Mouse (Mus musculus): Measurements from ENCODE around the gene Pwwp2b.

Pwwp2b gene

GRCm38 (mm10) chr7:139247881-139248614 lies at the start of gene Pwwp2b:
TSS of gene Pwwp2b (plus strand) at chr7:139248482.
- DNase-seq = peak; percentile 75

DNA sequence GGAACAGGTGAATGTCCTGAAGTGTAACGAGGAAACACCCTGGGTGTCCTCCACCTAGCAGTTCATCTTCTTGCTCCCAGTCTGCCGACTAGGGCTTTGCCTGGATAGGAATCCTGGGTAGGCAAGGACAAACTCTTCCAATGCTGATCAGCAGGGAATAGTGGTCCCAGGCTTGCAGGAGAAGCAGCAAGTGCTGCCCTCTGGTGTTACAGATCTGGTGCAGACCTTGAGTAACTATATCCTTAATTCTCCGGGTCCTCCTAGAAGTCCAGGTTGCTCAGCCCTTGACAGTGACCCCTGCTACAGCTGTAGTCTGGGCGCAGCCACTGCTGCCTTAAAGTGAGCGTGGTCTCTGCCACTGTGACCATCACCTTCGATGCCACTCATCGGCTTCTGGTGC lies 48.2 kb upstream of the Pwwp2b start:
- DNase-seq = peak; percentile 69

DNA sequence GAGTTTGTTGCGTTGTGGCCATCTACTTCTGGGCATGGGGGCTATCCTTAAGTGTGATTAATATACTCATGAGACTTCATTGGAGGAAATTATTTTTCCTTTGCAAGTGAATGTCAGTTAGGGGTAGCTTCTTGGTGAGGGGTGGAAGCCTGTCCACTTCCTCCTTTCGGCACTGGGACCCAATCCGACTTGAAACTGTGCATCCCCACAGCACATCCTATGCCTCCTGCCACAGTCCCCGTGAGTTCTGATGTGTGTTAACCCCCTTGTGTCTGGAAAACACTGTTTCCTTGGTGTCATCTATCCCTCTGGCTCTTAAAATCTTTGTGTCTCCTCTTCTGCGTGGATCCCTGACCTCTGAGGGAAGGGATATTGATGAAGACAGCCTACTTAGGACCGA lies 47.1 kb upstream of the Pwwp2b start:
- DNase-seq = no peak

DNA sequence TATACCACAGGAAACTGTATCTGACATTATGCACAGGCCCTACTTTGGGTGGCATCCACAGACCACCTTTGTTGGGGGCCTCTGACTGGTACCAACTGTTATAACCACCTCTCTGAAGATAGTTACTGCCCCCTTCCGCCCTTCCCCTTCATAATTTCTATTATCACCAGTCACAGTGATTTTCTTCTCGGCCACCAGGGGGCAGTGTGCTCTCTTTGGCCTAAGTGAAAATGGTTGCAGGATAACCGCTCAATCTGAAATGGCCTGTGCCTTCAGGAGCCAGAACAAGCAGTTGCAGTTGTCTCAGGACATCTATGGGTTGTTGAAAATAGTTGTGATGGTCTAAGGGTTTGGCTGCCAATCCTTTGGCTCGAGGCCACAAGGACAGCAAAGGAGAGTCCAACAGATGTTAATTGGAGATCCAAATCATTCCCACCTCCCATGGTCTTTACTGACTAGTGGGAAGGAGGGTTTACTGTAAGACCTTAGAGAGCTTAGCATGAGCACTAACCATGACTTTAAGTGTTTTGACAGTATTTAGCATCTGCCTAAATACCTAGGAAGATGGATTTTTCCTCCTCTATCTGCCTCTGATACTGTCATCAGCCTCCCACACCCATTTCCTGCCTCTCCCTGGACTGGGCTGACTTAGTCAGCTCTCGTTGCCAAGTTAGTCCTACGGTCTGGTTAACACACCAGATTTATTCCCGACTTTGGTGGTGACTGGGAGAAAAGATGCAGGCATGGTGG lies 40.1 kb upstream of the Pwwp2b start:
- peak; percentile 49 for DNase-seq

DNA sequence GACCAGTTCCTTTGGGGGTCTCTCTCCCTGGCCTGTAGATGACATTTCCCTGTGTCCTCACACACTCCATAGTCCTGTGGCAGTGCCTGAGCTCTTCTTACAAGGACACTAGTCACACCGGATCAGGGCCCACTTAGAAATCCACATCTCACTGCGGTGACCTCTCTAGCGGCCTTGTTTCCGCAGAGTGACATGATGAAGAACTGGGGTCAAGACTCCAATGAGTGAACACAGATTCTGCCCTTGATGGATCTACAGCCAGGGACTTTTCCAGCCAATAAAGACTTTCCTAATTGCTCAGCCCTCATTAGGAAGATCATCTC lies 39.5 kb upstream of the Pwwp2b start:
- DNase-seq = no peak

DNA sequence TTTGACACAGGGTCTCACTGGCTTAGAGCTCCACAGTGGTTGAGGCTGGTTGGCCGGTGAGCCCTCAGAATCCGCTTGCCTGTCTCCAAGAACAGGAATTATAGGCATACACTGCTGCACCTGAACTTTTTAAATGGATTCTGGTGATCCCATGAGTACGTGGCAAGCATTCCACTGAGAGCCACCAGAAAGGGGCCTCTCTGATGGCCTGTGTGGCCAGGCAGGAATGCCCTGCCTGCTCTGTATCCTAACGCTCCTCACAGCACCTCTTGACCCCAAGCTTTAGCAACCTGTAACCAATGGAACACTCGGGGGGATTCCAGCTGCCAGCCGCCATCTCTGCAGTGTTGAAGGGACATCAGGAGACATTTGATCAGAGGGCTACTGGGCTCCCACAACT lies 36.5 kb upstream of the Pwwp2b start:
- DNase-seq = no peak

DNA sequence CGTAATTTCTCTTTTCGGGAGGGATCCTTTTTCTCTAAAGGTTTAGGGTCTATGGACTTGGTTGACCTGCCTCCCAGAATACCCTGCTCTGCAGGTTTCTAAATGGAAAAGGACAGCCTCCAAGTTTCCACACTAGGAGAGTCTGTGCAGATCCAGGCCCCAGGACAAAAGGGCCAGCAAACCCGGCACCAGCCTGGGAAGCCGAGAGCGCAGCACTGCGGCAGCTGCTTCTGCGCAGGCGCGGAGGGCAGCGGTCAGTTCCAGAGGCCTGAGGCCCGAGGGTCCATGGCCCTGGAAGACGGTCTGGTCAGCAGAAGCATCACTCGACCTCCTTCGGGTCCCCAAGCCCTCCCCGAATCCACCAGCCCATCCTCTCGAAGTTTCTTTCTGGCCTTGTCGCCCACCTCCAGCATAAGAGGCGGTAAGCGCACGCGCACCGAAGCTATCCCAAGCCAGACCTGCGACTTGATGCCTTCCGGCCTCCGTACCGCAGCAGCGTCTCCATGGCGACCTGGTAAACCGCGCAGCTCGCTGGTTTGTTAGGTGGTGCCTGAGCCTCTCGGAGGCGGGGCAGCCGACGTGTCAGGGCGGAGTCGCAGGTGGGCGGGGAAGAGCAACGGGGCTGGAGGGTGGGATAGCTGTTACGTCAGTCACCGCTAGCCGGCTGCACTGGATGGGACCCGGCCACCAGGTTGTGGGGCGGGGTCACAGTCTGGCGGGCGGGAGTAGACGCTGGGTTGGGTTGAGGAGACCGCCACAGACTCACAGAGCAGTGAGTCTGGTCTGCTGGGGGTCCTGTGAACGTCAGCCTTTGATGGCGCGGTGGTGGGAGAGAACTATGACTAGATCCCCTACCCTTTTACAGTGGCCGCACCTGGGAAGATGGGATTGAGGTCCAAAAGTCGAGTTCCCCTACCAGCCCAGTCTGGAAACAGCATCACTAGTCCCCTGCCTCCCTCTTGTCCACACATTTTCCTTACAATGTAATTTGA lies 35.2 kb upstream of the Pwwp2b start, which contains the start of the genes Lrrc27 and Stk32c:
Gene Lrrc27, plus strand, starts transcription at position 235 of the 992 bp plus-strand sequence.
Gene Stk32c, minus strand, starts transcription at position 554 of the 992 bp plus-strand sequence.
- peak; percentile 97 for DNase-seq

- DNase-seq = no peak
Observed at GRCm38 (mm10) chr7:139213751-139214150, 34.5 kb upstream of the Pwwp2b start.

DNA sequence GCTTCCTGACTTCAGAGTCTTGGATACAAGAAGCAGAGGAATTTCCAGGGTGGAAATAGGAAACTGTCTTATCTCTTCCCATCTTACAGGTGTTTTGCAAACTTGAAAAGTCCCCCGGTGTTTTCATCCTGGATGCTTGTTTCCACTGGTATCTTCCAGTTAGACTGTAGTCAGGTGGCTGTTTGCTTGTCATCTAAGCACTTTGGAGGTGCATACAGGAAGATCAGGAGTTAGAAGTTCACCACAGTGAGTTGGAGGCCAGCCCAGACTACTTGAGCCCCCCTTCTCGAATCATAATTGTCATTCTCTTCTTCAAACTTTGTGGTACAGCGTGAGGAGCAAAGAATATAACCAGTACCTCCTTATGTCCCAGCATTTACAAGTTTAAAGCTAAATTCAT lies 34.1 kb upstream of the Pwwp2b start:
- no peak for DNase-seq

DNA sequence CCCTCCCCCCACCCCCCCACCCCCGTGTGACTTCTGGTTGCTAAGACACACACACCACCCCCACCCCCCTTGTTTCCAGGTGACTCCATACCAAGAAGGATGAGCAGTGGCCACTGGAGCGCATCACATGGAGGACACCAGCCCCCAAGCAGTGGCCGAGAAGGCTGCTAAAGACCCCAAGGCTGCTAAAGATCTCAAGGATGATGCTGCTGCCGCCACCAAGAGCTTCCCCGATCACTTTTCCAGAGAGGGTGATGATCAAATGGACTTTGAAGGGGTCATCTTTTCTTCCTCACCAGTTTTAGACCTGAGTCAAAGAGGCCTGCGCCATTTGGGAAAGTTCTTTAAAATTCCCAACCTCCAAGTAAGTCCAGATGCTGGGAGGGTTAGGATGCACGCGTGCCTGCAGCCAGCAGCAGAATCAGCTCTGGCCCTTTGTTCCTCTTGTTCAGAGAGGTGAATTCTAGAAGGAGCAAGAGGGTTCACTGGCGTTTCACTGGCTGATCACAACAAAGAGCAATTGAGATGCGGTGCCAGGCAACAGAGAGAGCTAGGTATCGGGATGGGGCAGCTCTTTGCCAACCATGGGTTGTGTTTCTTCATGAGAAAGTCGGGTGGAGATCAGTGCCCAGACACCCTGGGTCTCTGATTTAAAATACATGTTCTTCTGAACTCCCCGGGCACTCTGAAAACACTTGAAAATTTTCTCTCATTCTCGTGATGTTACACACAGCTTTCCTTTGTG lies 33.5 kb upstream of the Pwwp2b start:
- DNase-seq = no peak

GRCm38 (mm10) chr7:139215516-139215915 lies 32.8 kb upstream of the Pwwp2b start:
- DNase-seq = no peak

GRCm38 (mm10) chr7:139215946-139216345 lies 32.3 kb upstream of the Pwwp2b start:
- no peak for DNase-seq

DNA sequence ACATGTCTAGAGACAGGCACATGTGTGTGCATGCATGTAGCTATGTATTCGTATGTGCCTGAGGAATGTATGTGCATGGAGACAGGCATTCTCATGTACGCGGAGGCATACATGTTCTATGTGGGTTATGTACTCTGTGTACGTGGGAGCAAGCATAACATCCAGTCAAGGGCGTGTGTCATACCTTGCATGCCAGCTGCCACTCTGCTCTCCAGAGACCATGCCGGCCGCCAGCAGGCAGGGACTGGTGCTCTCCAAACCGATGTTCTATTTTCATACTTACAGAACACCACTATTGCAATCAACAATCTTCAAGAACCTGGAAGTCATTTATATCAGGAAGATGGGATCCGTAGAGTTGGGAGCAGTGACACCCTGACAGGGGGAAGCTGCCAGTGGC lies 31.8 kb upstream of the Pwwp2b start:
- no peak for DNase-seq

GRCm38 (mm10) chr7:139217046-139217445 lies 31.2 kb upstream of the Pwwp2b start:
- no peak for DNase-seq

DNA sequence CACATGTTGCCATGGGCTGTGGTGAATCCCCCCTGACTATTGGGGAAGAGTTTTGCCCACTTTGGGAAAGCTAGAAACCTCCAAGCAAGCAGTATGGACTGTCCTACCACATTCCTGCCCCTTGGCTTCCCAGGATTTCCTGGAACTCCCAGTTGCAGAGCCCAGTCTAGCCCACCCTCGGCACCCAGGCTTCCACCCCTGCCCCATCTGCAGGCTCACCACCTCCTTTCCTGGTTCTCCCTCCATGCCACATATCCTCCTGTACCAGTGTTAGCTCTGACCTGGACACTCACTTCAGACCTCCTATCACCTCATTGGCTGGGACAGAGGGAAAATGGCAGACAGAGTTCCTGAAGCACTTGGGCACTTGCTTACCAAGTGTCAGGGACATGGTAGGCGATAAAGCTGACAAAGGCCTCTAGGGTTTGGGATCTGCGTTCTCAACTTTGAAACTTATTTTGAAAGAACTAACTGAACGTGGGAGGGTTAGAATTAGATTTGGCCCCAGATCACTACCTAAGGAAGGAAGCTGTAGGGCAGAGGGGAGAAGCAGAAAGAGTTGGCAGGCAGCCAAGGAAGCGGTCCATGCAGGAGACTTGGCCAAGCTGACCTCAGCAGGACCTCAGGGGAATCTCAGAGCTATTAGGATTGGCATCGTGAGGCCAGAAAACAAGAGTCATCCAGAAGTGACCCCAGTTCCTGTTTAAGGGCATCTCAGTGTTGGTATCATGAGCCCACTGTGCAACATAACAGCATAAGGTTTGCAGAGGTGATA lies 29.5 kb upstream of the Pwwp2b start:
- DNase-seq = no peak

DNA sequence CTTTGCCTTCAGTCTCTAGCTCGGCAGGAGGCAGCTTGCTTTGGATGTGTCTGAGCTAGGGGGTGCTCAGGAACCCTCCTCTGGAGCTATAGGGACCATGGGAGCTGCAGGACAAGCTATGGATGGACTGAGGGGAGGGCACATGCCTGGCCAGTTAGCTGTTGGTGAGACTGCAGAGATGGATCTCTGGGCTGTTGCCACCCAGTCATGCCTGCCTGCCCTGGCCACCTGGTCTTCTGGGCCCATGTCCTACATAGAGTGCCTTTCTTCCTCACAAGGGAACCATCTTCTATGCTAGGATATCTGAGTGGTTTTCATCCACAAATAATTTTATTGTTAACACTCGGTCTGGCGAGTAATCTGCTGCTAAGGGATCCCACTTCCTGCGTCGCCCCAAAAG lies 28.8 kb upstream of the Pwwp2b start:
- no peak for DNase-seq

- no peak for DNase-seq
Observed at GRCm38 (mm10) chr7:139220303-139220702, 28.0 kb upstream of the Pwwp2b start.

- no peak for DNase-seq
Observed at GRCm38 (mm10) chr7:139221072-139221471, 27.2 kb upstream of the Pwwp2b start.

- no peak for DNase-seq
Observed at GRCm38 (mm10) chr7:139221856-139222255, 26.4 kb upstream of the Pwwp2b start.

DNA sequence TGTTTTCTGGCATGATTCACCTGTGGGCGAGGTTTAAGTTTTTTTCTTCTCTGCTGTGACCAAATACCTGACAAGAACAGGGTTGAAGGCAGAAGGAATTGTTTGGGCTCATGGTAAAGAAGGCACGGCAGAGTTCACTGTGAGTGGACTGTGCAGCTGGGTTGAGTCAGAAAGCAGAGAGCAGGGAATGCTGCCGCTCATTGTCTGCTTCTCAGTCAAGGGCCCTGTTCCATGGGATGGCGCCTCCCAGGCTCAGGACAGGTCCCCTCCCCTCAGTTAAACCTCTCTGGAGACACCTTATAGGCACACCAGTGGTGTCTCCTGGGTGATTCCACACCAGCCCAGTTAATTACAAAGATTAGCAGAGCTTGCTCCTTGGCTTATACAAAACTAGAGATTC lies 25.9 kb upstream of the Pwwp2b start:
- no peak for DNase-seq

GRCm38 (mm10) chr7:139224070-139224469 lies 24.2 kb upstream of the Pwwp2b start:
- DNase-seq = no peak

- no peak for DNase-seq
Observed at GRCm38 (mm10) chr7:139224725-139225124, 23.6 kb upstream of the Pwwp2b start.

All from cerebellum, adult 8-10 months (tissue).